Mouse (Mus musculus): ENCODE measurements around the gene Vti1a.

DNA sequence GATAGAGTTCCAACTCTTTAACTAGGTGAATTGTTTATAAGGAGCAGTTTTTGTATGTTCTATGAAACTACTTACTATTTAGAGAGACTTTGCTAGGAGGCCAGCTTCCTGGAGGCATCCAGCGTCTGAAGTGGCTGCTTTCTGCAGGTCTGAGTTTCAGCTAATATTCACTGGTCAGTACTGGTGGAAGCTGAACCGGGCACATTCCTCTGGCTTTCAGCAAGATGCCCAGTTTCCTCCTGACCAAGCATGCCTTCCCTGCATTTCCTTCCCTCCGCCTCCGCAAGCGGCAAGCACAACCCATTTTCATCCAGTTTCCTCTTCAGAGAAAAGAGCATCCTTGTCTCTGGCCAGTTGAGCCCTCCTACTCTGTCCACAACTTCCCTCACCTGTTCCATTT, 47.0 kb upstream of the Vti1a start:
- TF ChIP-seq POLR2A (IDR thresholded peaks at IDR 0.05; ENCODE audit: extremely low read depth, insufficient read depth, low read length) (no peak), CTCF (IDR thresholded peaks at IDR 0.05; ENCODE audit: extremely low read depth, insufficient read depth, low read length) (no peak)

All from cortical plate, adult 2 months (tissue).